Mouse (Mus musculus) small intestine, adult 2 months (tissue): ENCODE data around the gene Calr. TPM values are rescaled to one million over a fixed set of nuclear protein-coding genes. Genes with fewer than 3 reads are reported as not detected.

Source experiments
- H3K27ac ChIP-seq: fragments of 200-500 bp; 2 replicates; pipeline ENCODE4 v1.5.1; 2012; ENCODE audit warnings: low read depth, low read length, control low read depth, inconsistent platforms; ENCODE audit not compliant: insufficient read depth
- H3K27me3 ChIP-seq: fragments of 200-500 bp; 2 replicates; pipeline ENCODE4 v1.6.1; 2012; ENCODE audit warnings: mild to moderate bottlenecking, moderate library complexity, low read length, inconsistent platforms; ENCODE audit not compliant: control insufficient read depth, insufficient read depth
- H3K36me3 ChIP-seq: fragments of 200-500 bp; 2 replicates; pipeline ENCODE4 v1.6.1; 2012; ENCODE audit warnings: mild to moderate bottlenecking, low read length, control low read depth, inconsistent platforms; ENCODE audit not compliant: control insufficient read depth, insufficient read depth
- H3K4me1 ChIP-seq: fragments of 200-500 bp; 2 replicates; pipeline ENCODE4 v1.6.1; 2012; ENCODE audit warnings: low read length, inconsistent platforms, mixed read lengths; ENCODE audit not compliant: control insufficient read depth, insufficient read depth, insufficient read length
- H3K4me3 ChIP-seq: fragments of 200-500 bp; 2 replicates; pipeline ENCODE4 v1.5.1; 2012; ENCODE audit warnings: low read depth, mild to moderate bottlenecking, control low read depth, inconsistent platforms, low read length, moderate library complexity
- CTCF ChIP-seq: fragments of 200-500 bp; IDR thresholded peaks from 2 replicates; pipeline ENCODE4 v1.5.1; 2012; ENCODE audit warnings: low read depth, mild to moderate bottlenecking, control low read depth, inconsistent platforms, low read length, moderate library complexity, mixed read lengths; ENCODE audit not compliant: insufficient replicate concordance, insufficient read length; ENCODE audit errors: extremely low read depth
- POLR2A ChIP-seq: fragments of 200-500 bp; IDR thresholded peaks from 2 replicates; pipeline ENCODE4 v1.6.1; 2012; ENCODE audit warnings: low read depth, mild to moderate bottlenecking, control low read depth, inconsistent platforms, low read length, moderate library complexity
- WGBS: fragments of 180-500 bp; shearing (Covaris S2); methylation state at CpG from one replicate; pipeline ENCODE4 v1.1.7; 2018; 5-methylcytosine and 5-hydroxymethylcytosine counted together
- polyA plus RNA-seq: library from polyadenylated mRNA; depleted of rRNA; stranded (reverse); fragments of >200 nt; gene quantifications from 2 replicates; pipeline ENCODE4 v1.2.3, GENCODE M21; 2012

Gene Calr
- polyA plus RNA-seq, 1 experiment: 120 TPM

DNA sequence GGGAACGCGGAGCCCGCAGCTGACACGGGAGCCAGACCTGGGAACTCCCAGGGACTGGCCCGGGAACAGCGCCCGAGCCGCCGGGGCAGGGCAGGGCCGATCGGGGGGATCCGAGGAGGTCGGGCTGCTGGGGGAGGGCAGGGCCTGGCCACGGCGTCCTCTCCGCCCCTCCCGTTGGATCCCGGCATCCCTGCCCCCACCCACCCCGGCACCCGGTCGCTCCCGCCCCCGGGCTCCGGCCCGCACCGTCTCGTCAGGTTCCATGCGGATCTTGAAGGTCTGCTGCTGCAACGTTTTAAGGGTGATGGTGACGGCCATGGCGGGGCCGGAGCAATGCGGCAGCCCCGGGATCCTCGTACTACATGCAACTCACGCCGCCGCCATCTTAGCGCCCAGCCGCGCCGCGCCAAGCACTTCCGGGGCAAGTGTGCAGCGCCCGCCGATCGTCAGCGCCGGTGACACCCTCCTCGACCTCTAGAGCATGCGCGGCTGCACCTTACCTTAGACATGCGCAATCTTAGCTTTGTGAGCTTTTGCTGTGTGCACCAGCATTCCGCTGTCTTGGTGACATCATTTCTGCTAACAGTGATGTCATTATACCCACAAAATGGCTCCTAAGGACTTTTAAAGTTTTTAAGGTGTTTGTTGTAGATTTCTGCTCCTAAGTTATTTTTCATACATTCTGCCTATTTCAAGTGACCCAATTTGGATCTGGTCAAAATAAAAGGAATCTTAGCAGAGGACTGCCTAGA is 6.3 kb downstream of the Calr start, which contains the start of gene Rad23a:
Gene Rad23a, minus strand, starts transcription at position 418 of the 752 bp plus-strand sequence.
- Histone ChIP-seq H3K27me3 (no peaks in the 10 kb centered on the region), H3K27ac (0 out of 2 replicates have a peak within 1 kb of the TSS, but pooled peaks have one; percentile 17), H3K4me3 (peak within 1 kb of the TSS; percentile 79), H3K4me1 (peaks cover 7% of the 10 kb centered on the region; the same call in 1 of the 2 replicates), H3K36me3 (peaks cover 70% of the 10 kb centered on the region)
- peak; percentile 52; the same call in 1 of the 2 replicates for TF ChIP-seq POLR2A
- no peak for TF ChIP-seq CTCF
- WGBS: 1% methylated on average over 55 of the region's 55 CpGs

- Histone ChIP-seq H3K36me3 (peaks cover 71% of the 10 kb centered on the region), H3K4me1 (peaks cover 7% of the 10 kb centered on the region; the same call in 1 of the 2 replicates), H3K27me3 (no peaks in the 10 kb centered on the region), H3K4me3 (peak overlapping the region; percentile 79), H3K27ac (no peak overlapping the region)
- WGBS: under 1% methylated on average over 7 of the region's 7 CpGs
- no peak for TF ChIP-seq CTCF
- no peak for TF ChIP-seq POLR2A
Measured at GRCm38 (mm10) chr8:84839875-84840247, 6.9 kb downstream of the Calr start.

- peaks cover 70% of the 10 kb centered on the region for H3K36me3 ChIP-seq
- 57% methylated on average over 2 of the region's 2 CpGs for WGBS
- H3K4me3 ChIP-seq: no peak overlapping the region
- peaks cover 2% of the 10 kb centered on the region; the same call in 1 of the 2 replicates for H3K4me1 ChIP-seq
- H3K27ac ChIP-seq: no peak overlapping the region
- TF ChIP-seq POLR2A: no peak
- TF ChIP-seq CTCF: no peak
- H3K27me3 ChIP-seq: no peaks in the 10 kb centered on the region
Measured at GRCm38 (mm10) chr8:84839411-84839810, 7.3 kb downstream of the Calr start.

DNA sequence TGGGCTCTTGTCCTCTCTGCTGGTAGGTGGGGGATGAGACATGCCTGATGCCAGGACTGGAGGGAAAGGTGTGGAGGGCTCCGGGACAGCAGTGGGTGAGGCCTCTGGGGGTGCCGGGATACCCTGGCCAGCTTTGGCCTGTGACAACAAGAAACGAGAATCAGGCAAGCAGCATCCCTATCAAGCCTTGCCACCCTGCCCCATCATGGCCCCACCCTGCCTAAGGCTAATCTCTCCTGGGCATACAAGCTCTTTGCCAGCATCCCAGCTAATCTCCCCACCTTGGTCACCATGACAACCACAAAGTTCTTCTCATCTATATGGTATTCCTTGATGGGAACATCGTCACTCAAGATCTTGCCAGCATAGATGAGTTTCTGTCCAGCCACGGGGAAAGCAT is 8.2 kb downstream of the Calr start:
- 82% methylated on average over 5 of the region's 5 CpGs for whole genome bisulfite sequencing
- no peaks in the 10 kb centered on the region for H3K4me1 ChIP-seq
- no peak overlapping the region for H3K4me3 ChIP-seq
- no peak overlapping the region for H3K27ac ChIP-seq
- TF ChIP-seq POLR2A: no peak
- TF ChIP-seq CTCF: no peak
- H3K27me3 ChIP-seq: no peaks in the 10 kb centered on the region
- H3K36me3 ChIP-seq: peaks cover 67% of the 10 kb centered on the region

GRCm38 (mm10) chr8:84837912-84838470 is 8.7 kb downstream of the Calr start:
- 92% methylated on average over 15 of the region's 15 CpGs for WGBS
- peaks cover 62% of the 10 kb centered on the region for H3K36me3 ChIP-seq
- TF ChIP-seq POLR2A (no peak), CTCF (no peak)

GRCm38 (mm10) chr8:84837149-84837911 is 9.4 kb downstream of the Calr start:
- H3K4me3 ChIP-seq: no peak overlapping the region
- no peaks in the 10 kb centered on the region for H3K27me3 ChIP-seq
- TF ChIP-seq CTCF (no peak), POLR2A (no peak)
- 78% methylated on average over 8 of the region's 8 CpGs for WGBS
- no peak overlapping the region for H3K27ac ChIP-seq
- H3K36me3 ChIP-seq: peaks cover 56% of the 10 kb centered on the region
- no peaks in the 10 kb centered on the region; the same call in 1 of the 2 replicates for H3K4me1 ChIP-seq

More at GRCm38 (mm10) chr8:84837912-84838470, 8.7 kb downstream of the Calr start:
- no peaks in the 10 kb centered on the region; the same call in 1 of the 2 replicates for H3K4me1 ChIP-seq
- H3K4me3 ChIP-seq: no peak overlapping the region
- H3K27me3 ChIP-seq: no peaks in the 10 kb centered on the region
- H3K27ac ChIP-seq: no peak overlapping the region
